Mouse (Mus musculus) lung, postnatal 36 days (tissue): ENCODE measurements around the gene 4931409K22Rik.

ENCODE experiments used
- DNase-seq: peaks from one replicate; pipeline ENCODE4 v3.0.0; 2022; ENCODE audit warnings: mixed read lengths

The 4931409K22Rik gene

GRCm38 (mm10) chr5:24556709-24557108 is at the start of gene 4931409K22Rik:
Gene 4931409K22Rik, minus strand, starts transcription at chr5:24556809.
- DNase-seq = no peak

- DNase-seq = no peak
These were observed 49.5 kb upstream of the 4931409K22Rik start for GRCm38 (mm10) chr5:24605980-24606665.

- no peak for DNase-seq
These were observed 48.8 kb upstream of the 4931409K22Rik start for GRCm38 (mm10) chr5:24605321-24605979.

- DNase-seq = peak; percentile 88
These were observed 48.1 kb upstream of the 4931409K22Rik start for GRCm38 (mm10) chr5:24604656-24605100.

GRCm38 (mm10) chr5:24604080-24604655 is 47.6 kb upstream of the 4931409K22Rik start:
- no peak for DNase-seq

GRCm38 (mm10) chr5:24603431-24604010 is 46.9 kb upstream of the 4931409K22Rik start:
- DNase-seq = no peak

- peak; percentile 95 for DNase-seq
These were observed 46.2 kb upstream of the 4931409K22Rik start for GRCm38 (mm10) chr5:24602751-24603343.

GRCm38 (mm10) chr5:24601911-24602750 is 45.5 kb upstream of the 4931409K22Rik start:
- peak; percentile 80 for DNase-seq

GRCm38 (mm10) chr5:24601071-24601835 is 44.6 kb upstream of the 4931409K22Rik start:
- DNase-seq = no peak

GRCm38 (mm10) chr5:24600236-24600635 is 43.6 kb upstream of the 4931409K22Rik start:
- DNase-seq = no peak

- no peak for DNase-seq
These were observed 42.5 kb upstream of the 4931409K22Rik start for GRCm38 (mm10) chr5:24599137-24599536.

GRCm38 (mm10) chr5:24598570-24599006 is 42.0 kb upstream of the 4931409K22Rik start:
- peak; percentile 72 for DNase-seq

GRCm38 (mm10) chr5:24597901-24598569 is 41.4 kb upstream of the 4931409K22Rik start:
- DNase-seq = no peak

- DNase-seq = peak; percentile 92
These were observed 40.7 kb upstream of the 4931409K22Rik start for GRCm38 (mm10) chr5:24597221-24597728.

- DNase-seq = peak; percentile 68
These were observed 40.0 kb upstream of the 4931409K22Rik start for GRCm38 (mm10) chr5:24596519-24597171.

GRCm38 (mm10) chr5:24595786-24596380 is 39.3 kb upstream of the 4931409K22Rik start:
- no peak for DNase-seq

- DNase-seq = no peak
These were observed 38.7 kb upstream of the 4931409K22Rik start for GRCm38 (mm10) chr5:24595261-24595660.

GRCm38 (mm10) chr5:24594346-24594745 is 37.7 kb upstream of the 4931409K22Rik start:
- no peak for DNase-seq

GRCm38 (mm10) chr5:24593928-24594327 is 37.3 kb upstream of the 4931409K22Rik start:
- DNase-seq = no peak
